Comparison of ENCODE assay signal across 11 mouse cellular contexts in genomic region chr8:104383977-104384376, GRCm38 (mm10). TPM values are rescaled to one million over a fixed set of nuclear protein-coding genes. Genes with fewer than 3 reads are reported as not detected.
DNase-seq lines count a peak whose midpoint lies in the region; ATAC-seq and TF ChIP-seq lines count a peak whose summit lies in the region.
"Had no signal": no experiment of that assay in that cellular context is flagged by ENCODE, and none has a peak within 500 bp of the region (broad histone marks: within the 10 kb centered on the region; RNA-seq: fewer than 3 reads in every experiment).

No protein-coding gene starts in this region.

- TF ChIP-seq POLR2A in liver, adult 2 months (IDR thresholded peaks at IDR 0.05; ENCODE audit: extremely low read depth, insufficient read depth, low read length): no peak

- no peak overlapping the region for H3K4me2 ChIP-seq in liver, embryonic 12.5 days
- no peak overlapping the region for H3K4me2 ChIP-seq in kidney, embryonic 14.5 days (replicated peaks; ENCODE audit: low read depth, low read length)
- H3K4me2 ChIP-seq: forebrain, embryonic 13.5 days had no signal

- DNase-seq in liver, adult 2 months (ENCODE audit: extremely low read depth, low read depth, low spot score): peak; percentile 96
- DNase-seq in ovary, postnatal 10 days (ENCODE audit: low spot score): no peak
- no peak for DNase-seq in forebrain, embryonic 10.5 days (ENCODE audit: extremely low spot score, low spot score)
- no peak for DNase-seq in layer of hippocampus, adult 2 months (ENCODE audit: low spot score in 2 of 2)
- DNase-seq: heart, postnatal 36 days; midbrain, embryonic 14.5 days had no signal

- peak overlapping the region; percentile 52 for H3K9ac ChIP-seq in liver, adult 2 months (ENCODE audit: low read depth, low read length)
- no peak overlapping the region for H3K9ac ChIP-seq in liver, embryonic 12.5 days
- H3K9ac ChIP-seq in kidney, embryonic 14.5 days (ENCODE audit: low read depth, low read length): no peak overlapping the region
- H3K9ac ChIP-seq: forebrain, embryonic 13.5 days had no signal

- no peaks in the 10 kb centered on the region for H3K9me3 ChIP-seq in liver, embryonic 12.5 days (replicated peaks)
- no peaks in the 10 kb centered on the region for H3K9me3 ChIP-seq in kidney, embryonic 14.5 days (ENCODE audit: control insufficient read depth, low read length)
- H3K9me3 ChIP-seq in megakaryocyte, embryonic 14.5 days: no peaks in the 10 kb centered on the region
- H3K9me3 ChIP-seq in forebrain, embryonic 10.5 days: no peaks in the 10 kb centered on the region
- H3K9me3 ChIP-seq: forebrain, embryonic 13.5 days had no signal

- H3K36me3 ChIP-seq in liver, adult 2 months (ENCODE audit: control insufficient read depth, insufficient read depth, low read length): no peaks in the 10 kb centered on the region
- no peaks in the 10 kb centered on the region for H3K36me3 ChIP-seq in liver, embryonic 12.5 days
- no peaks in the 10 kb centered on the region for H3K36me3 ChIP-seq in kidney, embryonic 14.5 days (ENCODE audit: control insufficient read depth, insufficient read depth, low read length)
- H3K36me3 ChIP-seq in megakaryocyte, embryonic 14.5 days (replicated peaks; ENCODE audit: low read length): no peaks in the 10 kb centered on the region
- no peaks in the 10 kb centered on the region for H3K36me3 ChIP-seq in forebrain, embryonic 10.5 days (replicated peaks)

- H3K4me3 ChIP-seq in liver, adult 2 months (ENCODE audit: insufficient read depth, low read depth, low read length): no peak overlapping the region
- no peak overlapping the region for H3K4me3 ChIP-seq in liver, embryonic 12.5 days
- H3K4me3 ChIP-seq in kidney, embryonic 14.5 days (ENCODE audit: low read length): no peak overlapping the region
- peak overlapping the region; percentile 66 for H3K4me3 ChIP-seq in megakaryocyte, embryonic 14.5 days (replicated peaks)
- no peak overlapping the region for H3K4me3 ChIP-seq in forebrain, embryonic 10.5 days
- H3K4me3 ChIP-seq in layer of hippocampus, adult 2 months: no peak overlapping the region
- H3K4me3 ChIP-seq: forebrain, embryonic 13.5 days had no signal

- peak overlapping the region; percentile 97 for H3K27ac ChIP-seq in liver, adult 2 months (replicated peaks; ENCODE audit: insufficient read depth, low read depth, low read length)
- H3K27ac ChIP-seq in liver, embryonic 12.5 days: no peak overlapping the region
- peak overlapping the region; percentile 30; the same call in 1 of the 2 replicates for H3K27ac ChIP-seq in kidney, embryonic 14.5 days (ENCODE audit: low read depth, low read length)
- no peak overlapping the region for H3K27ac ChIP-seq in forebrain, embryonic 10.5 days
- no peak overlapping the region for H3K27ac ChIP-seq in layer of hippocampus, adult 2 months
- H3K27ac ChIP-seq: forebrain, embryonic 13.5 days had no signal

- peaks cover 49% of the 10 kb centered on the region for H3K79me2 ChIP-seq in liver, adult 2 months (ENCODE audit: control insufficient read depth, insufficient read depth, low read length)

- TF ChIP-seq CTCF in liver, adult 2 months (IDR thresholded peaks at IDR 0.05; ENCODE audit: low read depth, low read length): no peak
- TF ChIP-seq CTCF in layer of hippocampus, adult 2 months (conservative IDR thresholded peaks at IDR 0.05): no peak

- 19% methylated on average over 3 of the region's 3 CpGs for WGBS in liver, adult 2 months
- WGBS in liver, embryonic 12.5 days (ENCODE audit: insufficient replicate concordance): 61% methylated on average over 3 of the region's 3 CpGs
- 56% methylated on average over 3 of the region's 3 CpGs for WGBS in kidney, embryonic 14.5 days
- 73% methylated on average over 3 of the region's 3 CpGs for WGBS in forebrain, embryonic 10.5 days

- no peak; the same call in 1 of the 2 replicates for ATAC-seq in liver, embryonic 12.5 days
- ATAC-seq in common myeloid progenitor, adult 5-6 weeks (replicated peaks; ENCODE audit: low read depth, poor library complexity, severe bottlenecking): peak; percentile 72
- peak; percentile 55 for ATAC-seq in kidney, embryonic 14.5 days (ENCODE audit: low FRiP score, low TSS enrichment)
- ATAC-seq: forebrain, embryonic 13.5 days had no signal

- peaks cover 26% of the 10 kb centered on the region for H3K4me1 ChIP-seq in liver, adult 2 months (ENCODE audit: control insufficient read depth, insufficient read depth, low read length)
- H3K4me1 ChIP-seq in liver, embryonic 12.5 days: peaks cover 19% of the 10 kb centered on the region
- H3K4me1 ChIP-seq in kidney, embryonic 14.5 days (ENCODE audit: control insufficient read depth, insufficient read depth, low read length): peaks cover 19% of the 10 kb centered on the region
- peaks cover 24% of the 10 kb centered on the region for H3K4me1 ChIP-seq in megakaryocyte, embryonic 14.5 days
- peaks cover 73% of the 10 kb centered on the region for H3K4me1 ChIP-seq in forebrain, embryonic 10.5 days

- H3K27me3 ChIP-seq in liver, adult 2 months (ENCODE audit: control insufficient read depth, insufficient read depth, low read length): no peaks in the 10 kb centered on the region
- no peaks in the 10 kb centered on the region for H3K27me3 ChIP-seq in liver, embryonic 12.5 days (replicated peaks)
- H3K27me3 ChIP-seq in kidney, embryonic 14.5 days (ENCODE audit: control insufficient read depth, insufficient read depth, low read length): no peaks in the 10 kb centered on the region
- H3K27me3 ChIP-seq in megakaryocyte, embryonic 14.5 days (replicated peaks): peaks cover 8% of the 10 kb centered on the region
- H3K27me3 ChIP-seq in forebrain, embryonic 10.5 days (ENCODE audit: poor library complexity, severe bottlenecking): no peaks in the 10 kb centered on the region
- H3K27me3 ChIP-seq: forebrain, embryonic 13.5 days had no signal

RNA-seq across cellular contexts. Expression of gene Cmtm4, which starts 11.6 kb away (rescaled TPM):
- 9.8 and 15.2 TPM in 2 replicates for total RNA-seq in liver, adult 2 months (2014; rRNA removed)
- 10.0 and 12.7 TPM in 2 replicates for polyA plus RNA-seq in liver, adult 2 months (2012; rRNA removed)
- 0.67 and 0.68 TPM in 2 replicates for polyA plus RNA-seq in liver, embryonic 12.5 days (2016; fragmentation: Nextera tagmentation; extraction: Ambion mirVana)
- total RNA-seq in common myeloid progenitor, adult 5-6 weeks (2017): 1.8 TPM in 2 replicates
- 5.6 and 6.4 TPM in 2 replicates for polyA plus RNA-seq in kidney, embryonic 14.5 days (2014; fragmentation: Nextera tagmentation; extraction: Ambion mirVana)
- polyA plus RNA-seq in megakaryocyte, embryonic 14.5 days (2012; ENCODE audit: insufficient read depth, low replicate concordance): 0.69 and 1.2 TPM in 2 replicates
- polyA plus RNA-seq in forebrain, embryonic 10.5 days (2016; fragmentation: Nextera tagmentation; extraction: Ambion mirVana): 2.2 and 2.5 TPM in 2 replicates
- total RNA-seq in layer of hippocampus, adult 2 months (2021): 10 to 100 TPM; 59.9 to 62.3 TPM

RNA-seq across cellular contexts. Expression of gene Cmtm3, which starts 44.8 kb away (rescaled TPM):
- 6.3 and 8.1 TPM in 2 replicates for total RNA-seq in liver, adult 2 months (2014; rRNA removed)
- 12.1 and 24.6 TPM in 2 replicates for polyA plus RNA-seq in liver, adult 2 months (2012; rRNA removed)
- 34.5 and 34.8 TPM in 2 replicates for polyA plus RNA-seq in liver, embryonic 12.5 days (2016; fragmentation: Nextera tagmentation; extraction: Ambion mirVana)
- 10.9 and 15.3 TPM in 2 replicates for total RNA-seq in common myeloid progenitor, adult 5-6 weeks (2017)
- 167 and 169 TPM in 2 replicates for polyA plus RNA-seq in kidney, embryonic 14.5 days (2014; fragmentation: Nextera tagmentation; extraction: Ambion mirVana)
- 64.5 and 65.4 TPM in 2 replicates for polyA plus RNA-seq in megakaryocyte, embryonic 14.5 days (2012; ENCODE audit: insufficient read depth, low replicate concordance)
- 68.5 and 70.9 TPM in 2 replicates for polyA plus RNA-seq in forebrain, embryonic 10.5 days (2016; fragmentation: Nextera tagmentation; extraction: Ambion mirVana)
- total RNA-seq in layer of hippocampus, adult 2 months (2021): 10 to 100 TPM; 12.2 to 15.1 TPM

RNA-seq across cellular contexts. Expression of gene Dync1li2, which starts 58.9 kb away (rescaled TPM):
- total RNA-seq in liver, adult 2 months (2014; rRNA removed): 13.8 and 15.4 TPM in 2 replicates
- 5.7 and 6.3 TPM in 2 replicates for polyA plus RNA-seq in liver, adult 2 months (2012; rRNA removed)
- polyA plus RNA-seq in liver, embryonic 12.5 days (2016; fragmentation: Nextera tagmentation; extraction: Ambion mirVana): 22.8 and 25.2 TPM in 2 replicates
- 48.1 and 57.4 TPM in 2 replicates for total RNA-seq in common myeloid progenitor, adult 5-6 weeks (2017)
- polyA plus RNA-seq in kidney, embryonic 14.5 days (2014; fragmentation: Nextera tagmentation; extraction: Ambion mirVana): 25.8 and 56.6 TPM in 2 replicates
- 5.1 and 12.1 TPM in 2 replicates for polyA plus RNA-seq in megakaryocyte, embryonic 14.5 days (2012; ENCODE audit: insufficient read depth, low replicate concordance)
- polyA plus RNA-seq in forebrain, embryonic 10.5 days (2016; fragmentation: Nextera tagmentation; extraction: Ambion mirVana): 81.5 and 81.9 TPM in 2 replicates
- total RNA-seq in layer of hippocampus, adult 2 months (2021): 100 to 1,000 TPM; 272 to 275 TPM

Comparison
In these comparisons a context has a peak if more than half of its experiments do, and no peak if none do; other contexts are left out.
1. H3K27ac ChIP-seq: peak in liver, adult 2 months (single experiment) and kidney, embryonic 14.5 days (single experiment); none in liver, embryonic 12.5 days (single experiment), forebrain, embryonic 10.5 days (single experiment) and layer of hippocampus, adult 2 months (single experiment).